Mouse (Mus musculus) lung, embryonic 14.5 days (tissue): Measurements from ENCODE around the gene Gsk3a. TPM values are rescaled to one million over a fixed set of nuclear protein-coding genes. Genes with fewer than 3 reads are reported as not detected.

Experiments used
- ATAC-seq: fragments of 200-750 bp; cut with Nextera tagmentation; 2 replicates; pipeline ENCODE4 v1.8.0; 2017; ENCODE audit warnings: mild to moderate bottlenecking, moderate TSS enrichment, moderate library complexity; ENCODE audit not compliant: insufficient read depth
- DNase-seq: peaks from one replicate; pipeline ENCODE4 v3.0.0-alpha.2; 2015
- H3K27ac ChIP-seq: fragments of 300-500 bp; sonication (generic); 2 replicates; pipeline ENCODE4 v1.5.1; 2014; ENCODE audit warnings: low read depth, mild to moderate bottlenecking, moderate library complexity
- H3K27me3 ChIP-seq: fragments of 300-500 bp; sonication (generic); 2 replicates; pipeline ENCODE4 v1.6.1; 2014; ENCODE audit warnings: low read length, control low read depth; ENCODE audit not compliant: insufficient read depth
- H3K36me3 ChIP-seq: fragments of 300-500 bp; sonication (generic); 2 replicates; pipeline ENCODE4 v1.6.1; 2014; ENCODE audit warnings: control low read depth; ENCODE audit not compliant: insufficient read depth
- H3K4me1 ChIP-seq: fragments of 300-500 bp; sonication (generic); 2 replicates; pipeline ENCODE4 v1.6.1; 2014; ENCODE audit warnings: antibody characterized with exemption, control low read depth; ENCODE audit not compliant: insufficient read depth
- H3K4me2 ChIP-seq: fragments of 300-500 bp; sonication (generic); 2 replicates; pipeline ENCODE4 v1.6.1; 2014; ENCODE audit warnings: mild to moderate bottlenecking
- H3K4me3 ChIP-seq: fragments of 300-500 bp; sonication (generic); 2 replicates; pipeline ENCODE4 v1.5.1; 2014; ENCODE audit warnings: low read depth, low read length
- H3K9ac ChIP-seq: fragments of 300-500 bp; sonication (generic); 2 replicates; pipeline ENCODE4 v1.6.1; 2014
- H3K9me3 ChIP-seq: fragments of 300-500 bp; sonication (generic); 2 replicates; pipeline ENCODE4 v1.6.1; 2016; ENCODE audit warnings: low read depth, low read length, control low read depth
- CTCF ChIP-seq: IDR thresholded peaks from 2 replicates; pipeline ENCODE4 v1.5.1; 2016; ENCODE audit warnings: antibody characterized with exemption, low read depth
- WGBS: fragments of 180-500 bp; shearing (Covaris S2); extraction: QIAGEN DNeasy Blood & Tissue Kit; methylation state at CpG from one replicate; pipeline ENCODE4 v1.1.7; 2014; 5-methylcytosine and 5-hydroxymethylcytosine counted together
- polyA plus RNA-seq: library from polyadenylated mRNA; unstranded; fragments of >200 nt; fragmentation: Nextera tagmentation; extraction: Ambion mirVana; gene quantifications from 2 replicates; pipeline ENCODE4 v1.2.1, GENCODE M21; 2014

Gene Gsk3a
- polyA plus RNA-seq, 1 experiment from 2014 or later: 14.9 TPM

GRCm38 (mm10) chr7:25251071-25251791 lies 13.6 kb upstream of the Gsk3a start:
- 1% methylated on average over 22 of the region's 22 CpGs for WGBS
- Histone ChIP-seq H3K27ac (peak overlapping the region; percentile 99), H3K4me1 (peaks cover 17% of the 10 kb centered on the region), H3K27me3 (no peaks in the 10 kb centered on the region), H3K4me3 (peak overlapping the region; percentile 98), H3K4me2 (peak overlapping the region; percentile 99), H3K9ac (peak overlapping the region; percentile 95), H3K9me3 (no peaks in the 10 kb centered on the region), H3K36me3 (no peaks in the 10 kb centered on the region)
- DNase-seq (peak; percentile 92), ATAC-seq (peak; percentile 55)
- TF ChIP-seq CTCF: no peak

DNA sequence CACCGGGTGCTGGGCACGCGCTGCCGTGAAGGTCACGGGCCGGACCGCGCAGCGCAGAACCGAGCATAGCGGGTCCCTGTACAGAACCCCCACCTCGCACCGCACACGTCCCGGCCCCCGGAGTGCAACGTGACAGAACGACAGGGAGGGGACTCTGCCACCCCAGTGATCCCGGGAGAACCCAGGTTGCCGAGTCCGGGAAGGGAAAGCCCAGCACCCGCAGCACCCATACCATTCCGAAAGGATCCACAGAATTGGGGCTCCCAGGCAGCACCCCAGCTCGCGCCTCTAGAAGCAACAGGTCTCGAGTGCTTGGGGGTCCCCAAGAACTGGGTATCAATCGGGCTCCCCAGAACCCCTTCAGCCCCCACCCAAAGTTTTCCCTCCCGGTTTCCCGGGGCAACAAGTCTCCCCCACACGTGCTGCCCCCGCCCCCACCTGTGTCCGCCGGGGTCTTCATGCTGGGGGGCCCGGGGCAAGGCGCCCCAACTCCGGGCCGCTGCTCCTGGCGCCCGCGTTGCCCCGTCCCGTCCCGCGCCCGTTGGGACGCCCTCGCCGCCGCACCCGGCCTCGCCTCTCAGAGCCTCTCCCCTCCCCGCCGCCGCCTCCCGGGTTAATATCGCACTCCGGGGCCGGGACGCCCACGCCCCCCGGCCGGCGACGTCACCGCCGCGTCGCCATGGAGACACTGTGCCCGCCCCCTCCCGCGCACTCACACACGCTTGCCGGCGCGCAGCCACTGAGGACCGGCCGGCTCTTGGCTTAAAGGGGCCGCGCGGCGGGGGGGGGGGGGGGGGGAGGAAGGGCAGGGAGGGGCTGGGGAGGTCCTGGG lies 12.7 kb upstream of the Gsk3a start, which contains the start of gene Erf:
TSS of gene Erf (minus strand) at position 621 of the 832 bp plus-strand sequence.
- Histone ChIP-seq H3K36me3 (peaks cover 8% of the 10 kb centered on the region), H3K4me3 (peak within 1 kb of the TSS; percentile 98), H3K4me1 (peaks cover 20% of the 10 kb centered on the region), H3K27me3 (no peaks in the 10 kb centered on the region), H3K4me2 (peak within 1 kb of the TSS; percentile 99), H3K9ac (peak within 1 kb of the TSS; percentile 95), H3K9me3 (no peaks in the 10 kb centered on the region), H3K27ac (peak within 1 kb of the TSS; percentile 99)
- TF ChIP-seq CTCF: no peak
- WGBS: 2% methylated on average over 71 of the region's 81 CpGs
- DNase-seq: peak; percentile 96
- peak; percentile 77 for ATAC-seq

DNA sequence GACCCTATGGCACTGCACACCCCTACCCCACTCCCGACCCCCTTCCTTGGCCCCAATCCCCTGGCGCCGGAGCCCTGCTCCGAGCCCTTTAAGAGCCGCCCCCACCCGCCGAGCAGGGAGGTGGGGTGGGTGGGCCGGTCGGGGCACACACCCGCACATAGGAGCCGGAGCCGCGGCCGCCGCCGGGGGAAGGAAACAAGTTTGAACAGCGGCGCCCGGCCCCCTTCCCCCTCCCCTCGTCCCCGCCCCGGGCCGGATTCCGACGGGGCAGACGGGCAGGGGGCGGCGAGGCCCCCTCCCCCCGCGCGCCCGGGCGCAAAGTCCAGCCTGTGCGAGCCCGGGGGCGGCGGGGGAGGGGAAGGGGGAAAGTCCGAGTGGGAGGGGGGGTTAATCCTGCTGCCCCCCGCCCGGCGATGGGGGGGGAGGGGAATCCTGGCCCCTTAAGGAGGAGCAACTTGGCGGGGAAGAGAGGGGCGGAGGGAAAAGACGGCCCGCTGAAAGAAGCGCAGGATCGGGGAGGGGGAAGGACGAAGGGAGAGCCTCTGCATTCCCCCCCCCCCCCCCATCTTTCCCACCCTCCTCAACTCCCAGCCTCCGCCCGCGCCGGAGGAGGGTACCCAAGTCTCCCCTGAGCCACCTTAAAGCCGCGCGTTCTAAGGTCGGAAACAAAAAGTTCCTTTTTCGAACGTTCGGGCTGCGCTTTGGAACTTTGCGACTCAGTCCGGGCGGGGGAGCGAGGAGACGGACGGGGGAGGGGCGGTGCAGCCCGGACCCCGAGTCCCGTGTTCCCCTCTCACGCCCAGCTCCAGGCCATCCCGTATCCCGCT lies 11.9 kb upstream of the Gsk3a start:
- 0% methylated on average over 50 of the region's 73 CpGs for WGBS
- H3K4me2 ChIP-seq: peak overlapping the region; percentile 99

DNA sequence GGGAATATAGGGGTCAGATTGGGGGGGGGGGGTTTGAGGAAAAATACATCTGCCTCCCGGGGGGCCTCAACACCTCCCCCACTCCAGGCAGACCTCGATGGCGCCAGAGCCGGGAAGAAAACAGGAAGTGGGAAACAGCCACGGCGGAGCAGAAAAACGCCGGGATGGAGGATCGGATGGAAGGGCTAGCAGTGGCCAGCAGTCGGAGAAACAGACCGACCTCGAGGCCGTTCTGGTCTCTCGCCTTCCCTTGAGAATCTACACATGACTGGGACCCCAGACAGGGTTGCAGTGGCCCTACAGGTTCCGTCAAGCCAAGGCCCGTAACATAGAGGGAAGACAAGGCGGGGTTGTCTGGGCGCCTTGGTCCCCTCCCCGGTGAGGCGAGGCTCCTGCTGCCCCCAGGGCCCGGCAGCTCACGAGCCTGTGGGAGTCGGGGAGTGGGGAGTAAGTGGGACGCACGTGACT lies 11.2 kb upstream of the Gsk3a start:
- ATAC-seq: no peak

More for the DNA sequence above, 11.9 kb upstream of the Gsk3a start:
- DNase-seq (peak; percentile 91), ATAC-seq (peak; percentile 55)
- peaks cover 20% of the 10 kb centered on the region for H3K4me1 ChIP-seq
- H3K27ac ChIP-seq: peak overlapping the region; percentile 99
- no peaks in the 10 kb centered on the region for H3K9me3 ChIP-seq
- H3K36me3 ChIP-seq: peaks cover 16% of the 10 kb centered on the region
- H3K4me3 ChIP-seq: peak overlapping the region; percentile 98
- H3K27me3 ChIP-seq: no peaks in the 10 kb centered on the region
- TF ChIP-seq CTCF: no peak
- peak overlapping the region; percentile 95 for H3K9ac ChIP-seq

DNA sequence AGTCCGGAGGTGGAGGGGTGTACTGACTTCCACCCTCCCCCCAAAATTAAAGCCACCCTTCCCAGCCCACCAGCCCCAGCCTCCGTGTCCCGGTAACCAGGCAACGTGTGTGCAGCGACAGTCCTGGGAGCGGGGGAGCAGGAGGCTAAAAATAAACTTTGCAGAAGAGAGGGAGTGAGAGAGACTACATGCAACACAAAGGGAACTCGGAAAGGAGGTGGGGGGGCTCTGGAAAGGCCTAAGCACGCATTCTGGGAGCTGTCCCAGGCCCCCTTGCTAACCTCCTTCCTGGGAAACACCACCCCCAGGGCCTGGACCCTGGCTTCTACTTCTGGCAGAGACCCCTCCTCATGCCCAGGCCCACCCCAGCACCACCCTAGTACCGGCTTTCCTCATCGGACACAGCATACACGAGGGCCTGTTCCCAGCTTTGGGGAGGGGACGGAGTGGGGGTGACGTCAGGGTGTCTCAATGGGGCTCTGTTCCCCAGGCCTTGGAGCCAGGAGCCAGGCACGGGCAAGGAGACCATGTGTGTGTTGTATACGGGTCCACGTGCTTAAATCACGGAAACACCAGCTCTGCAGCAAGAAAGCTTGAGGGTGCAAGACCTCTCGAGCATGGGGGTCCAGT lies 10.5 kb upstream of the Gsk3a start:
- no peaks in the 10 kb centered on the region for H3K9me3 ChIP-seq
- H3K4me2 ChIP-seq: peak overlapping the region; percentile 99
- peaks cover 30% of the 10 kb centered on the region for H3K36me3 ChIP-seq
- WGBS: under 1% methylated on average over 18 of the region's 18 CpGs
- H3K27me3 ChIP-seq: no peaks in the 10 kb centered on the region
- peaks cover 20% of the 10 kb centered on the region for H3K4me1 ChIP-seq
- H3K4me3 ChIP-seq: peak overlapping the region; percentile 98
- no peak for TF ChIP-seq CTCF
- peak; percentile 65 for DNase-seq
- peak; percentile 4; the same call in 1 of the 2 replicates for ATAC-seq
- H3K27ac ChIP-seq: peak overlapping the region; percentile 99
- peak overlapping the region; percentile 95 for H3K9ac ChIP-seq

More for the DNA sequence above, 11.2 kb upstream of the Gsk3a start:
- Histone ChIP-seq H3K9ac (peak overlapping the region; percentile 95), H3K4me3 (peak overlapping the region; percentile 98), H3K4me2 (peak overlapping the region; percentile 99), H3K27me3 (no peaks in the 10 kb centered on the region), H3K36me3 (peaks cover 22% of the 10 kb centered on the region), H3K4me1 (peaks cover 20% of the 10 kb centered on the region), H3K9me3 (no peaks in the 10 kb centered on the region), H3K27ac (peak overlapping the region; percentile 99)
- peak; percentile 68 for DNase-seq
- WGBS: under 1% methylated on average over 25 of the region's 25 CpGs
- no peak for TF ChIP-seq CTCF

DNA sequence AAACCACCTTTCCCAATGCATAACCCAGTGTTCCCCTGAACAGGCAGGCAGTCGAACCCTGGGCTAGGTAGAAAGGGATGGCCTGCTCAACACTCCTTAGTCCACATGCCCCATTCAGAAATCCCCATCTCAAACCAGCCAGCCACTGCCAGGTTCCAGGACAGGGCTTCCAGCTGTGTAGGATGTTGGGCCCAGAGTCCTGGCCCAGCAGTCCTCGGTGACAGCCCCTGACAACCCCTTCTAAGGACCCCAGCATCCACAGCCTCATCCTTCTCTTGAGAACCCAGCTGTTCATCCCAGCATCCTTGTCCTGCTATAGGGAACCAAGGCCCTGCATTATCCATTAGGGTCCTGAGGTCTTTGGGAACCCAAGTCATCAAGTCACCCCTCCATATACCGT lies 9.8 kb upstream of the Gsk3a start:
- ATAC-seq: no peak
- H3K27me3 ChIP-seq: no peaks in the 10 kb centered on the region
- H3K4me3 ChIP-seq: peak overlapping the region; percentile 98
- H3K9me3 ChIP-seq: no peaks in the 10 kb centered on the region
- H3K9ac ChIP-seq: peak overlapping the region; percentile 95
- TF ChIP-seq CTCF: no peak
- 9% methylated on average over 3 of the region's 3 CpGs for WGBS
- peaks cover 20% of the 10 kb centered on the region for H3K4me1 ChIP-seq
- peaks cover 36% of the 10 kb centered on the region for H3K36me3 ChIP-seq
- H3K27ac ChIP-seq: peak overlapping the region; percentile 99
- no peak for DNase-seq
- peak overlapping the region; percentile 99 for H3K4me2 ChIP-seq
